Mouse (Mus musculus): ENCODE measurements at regions not wholly inside any gene's neighbourhood (a gene's known extent, or its start where the extent isn't known, plus 50 kb on each side); places are given as distances from the start of the nearest gene placed in this dataset.

- H3K4me1 ChIP-seq (replicated peaks; ENCODE audit: control insufficient read depth, insufficient read depth, low read length), result no peaks in the 10 kb centered on the region
- H3K36me3 ChIP-seq (replicated peaks; ENCODE audit: control insufficient read depth, insufficient read depth), result no peaks in the 10 kb centered on the region
- no peak for ATAC-seq (ENCODE audit: low FRiP score)
- H3K4me2 ChIP-seq (replicated peaks), result no peak overlapping the region
- H3K27ac ChIP-seq, result no peak overlapping the region
- H3K9ac ChIP-seq, result no peak overlapping the region
- no peak for DNase-seq (ENCODE audit: low spot score)
- no peaks in the 10 kb centered on the region for H3K27me3 ChIP-seq (ENCODE audit: control insufficient read depth, insufficient read depth, low read length)
- H3K4me3 ChIP-seq (replicated peaks; ENCODE audit: low read length), result no peak overlapping the region
- 65% methylated on average over 5 of the region's 5 CpGs for WGBS
- no peaks in the 10 kb centered on the region for H3K9me3 ChIP-seq (ENCODE audit: control insufficient read depth, low read length)
Observed at GRCm38 (mm10) chr3:105280971-105281370, 171.2 kb upstream of the Kcnd3 start.

- Histone ChIP-seq H3K4me2 (replicated peaks) (no peak overlapping the region), H3K4me1 (replicated peaks; ENCODE audit: control insufficient read depth, insufficient read depth, low read length) (no peaks in the 10 kb centered on the region), H3K4me3 (replicated peaks; ENCODE audit: low read length) (no peak overlapping the region), H3K36me3 (replicated peaks; ENCODE audit: control insufficient read depth, insufficient read depth) (no peaks in the 10 kb centered on the region), H3K27me3 (ENCODE audit: control insufficient read depth, insufficient read depth, low read length) (no peaks in the 10 kb centered on the region), H3K9ac (no peak overlapping the region), H3K9me3 (ENCODE audit: control insufficient read depth, low read length) (no peaks in the 10 kb centered on the region), H3K27ac (no peak overlapping the region)
- ATAC-seq (ENCODE audit: low FRiP score) (no peak), DNase-seq (ENCODE audit: low spot score) (no peak)
- WGBS, result 88% methylated on average over 3 of the region's 3 CpGs
Observed at GRCm38 (mm10) chr3:105281686-105282085, 170.4 kb upstream of the Kcnd3 start.

- no peak overlapping the region for H3K4me3 ChIP-seq (replicated peaks; ENCODE audit: low read length)
- 81% methylated on average over 3 of the region's 3 CpGs for WGBS
- no peak for DNase-seq (ENCODE audit: low spot score)
Observed at GRCm38 (mm10) chr3:105298273-105298672, 153.9 kb upstream of the Kcnd3 start.

GRCm38 (mm10) chr3:105300693-105301548 lies 151.2 kb upstream of the Kcnd3 start:
- H3K4me2 ChIP-seq (replicated peaks), result no peak overlapping the region
- no peak for DNase-seq (ENCODE audit: low spot score)
- H3K36me3 ChIP-seq (replicated peaks; ENCODE audit: control insufficient read depth, insufficient read depth), result no peaks in the 10 kb centered on the region
- H3K27me3 ChIP-seq (ENCODE audit: control insufficient read depth, insufficient read depth, low read length), result no peaks in the 10 kb centered on the region
- WGBS, result 64% methylated on average over 7 of the region's 7 CpGs
- H3K9ac ChIP-seq, result no peak overlapping the region
- no peak for ATAC-seq (ENCODE audit: low FRiP score)
- no peaks in the 10 kb centered on the region for H3K9me3 ChIP-seq (ENCODE audit: control insufficient read depth, low read length)
- H3K4me1 ChIP-seq (replicated peaks; ENCODE audit: control insufficient read depth, insufficient read depth, low read length), result no peaks in the 10 kb centered on the region
- H3K4me3 ChIP-seq (replicated peaks; ENCODE audit: low read length), result no peak overlapping the region
- H3K27ac ChIP-seq, result no peak overlapping the region

More at GRCm38 (mm10) chr3:105298273-105298672, 153.9 kb upstream of the Kcnd3 start:
- Histone ChIP-seq H3K36me3 (replicated peaks; ENCODE audit: control insufficient read depth, insufficient read depth) (no peaks in the 10 kb centered on the region), H3K9ac (no peak overlapping the region), H3K27me3 (ENCODE audit: control insufficient read depth, insufficient read depth, low read length) (no peaks in the 10 kb centered on the region), H3K9me3 (ENCODE audit: control insufficient read depth, low read length) (no peaks in the 10 kb centered on the region), H3K4me2 (replicated peaks) (no peak overlapping the region), H3K27ac (no peak overlapping the region), H3K4me1 (replicated peaks; ENCODE audit: control insufficient read depth, insufficient read depth, low read length) (no peaks in the 10 kb centered on the region)
- no peak for ATAC-seq (ENCODE audit: low FRiP score)

- ATAC-seq (ENCODE audit: low FRiP score) (no peak), DNase-seq (ENCODE audit: low spot score) (no peak)
- Histone ChIP-seq H3K9ac (no peak overlapping the region), H3K36me3 (replicated peaks; ENCODE audit: control insufficient read depth, insufficient read depth) (no peaks in the 10 kb centered on the region), H3K4me1 (replicated peaks; ENCODE audit: control insufficient read depth, insufficient read depth, low read length) (no peaks in the 10 kb centered on the region), H3K27ac (no peak overlapping the region), H3K9me3 (ENCODE audit: control insufficient read depth, low read length) (no peaks in the 10 kb centered on the region), H3K4me2 (replicated peaks) (no peak overlapping the region), H3K27me3 (ENCODE audit: control insufficient read depth, insufficient read depth, low read length) (no peaks in the 10 kb centered on the region), H3K4me3 (replicated peaks; ENCODE audit: low read length) (no peak overlapping the region)
- 68% methylated on average over 2 of the region's 2 CpGs for WGBS
Observed at GRCm38 (mm10) chr3:105307676-105308075, 144.5 kb upstream of the Kcnd3 start.

GRCm38 (mm10) chr3:105309020-105309419 lies 143.1 kb upstream of the Kcnd3 start:
- DNase-seq (ENCODE audit: low spot score) (no peak), ATAC-seq (ENCODE audit: low FRiP score) (no peak)
- WGBS, result 78% methylated on average over 2 of the region's 2 CpGs
- H3K27ac ChIP-seq, result no peak overlapping the region
- no peak overlapping the region for H3K9ac ChIP-seq
- no peaks in the 10 kb centered on the region for H3K36me3 ChIP-seq (replicated peaks; ENCODE audit: control insufficient read depth, insufficient read depth)
- H3K4me3 ChIP-seq (replicated peaks; ENCODE audit: low read length), result no peak overlapping the region
- H3K27me3 ChIP-seq (ENCODE audit: control insufficient read depth, insufficient read depth, low read length), result no peaks in the 10 kb centered on the region
- H3K4me1 ChIP-seq (replicated peaks; ENCODE audit: control insufficient read depth, insufficient read depth, low read length), result no peaks in the 10 kb centered on the region
- H3K4me2 ChIP-seq (replicated peaks), result no peak overlapping the region
- no peaks in the 10 kb centered on the region for H3K9me3 ChIP-seq (ENCODE audit: control insufficient read depth, low read length)

- no peak overlapping the region for H3K27ac ChIP-seq
- WGBS, result 93% methylated on average over 4 of the region's 4 CpGs
- H3K36me3 ChIP-seq (replicated peaks; ENCODE audit: control insufficient read depth, insufficient read depth), result no peaks in the 10 kb centered on the region
- no peak overlapping the region for H3K4me2 ChIP-seq (replicated peaks)
- H3K4me3 ChIP-seq (replicated peaks; ENCODE audit: low read length), result no peak overlapping the region
- no peaks in the 10 kb centered on the region; the same call in 1 of the 2 replicates for H3K4me1 ChIP-seq (replicated peaks; ENCODE audit: control insufficient read depth, insufficient read depth, low read length)
- no peaks in the 10 kb centered on the region for H3K27me3 ChIP-seq (ENCODE audit: control insufficient read depth, insufficient read depth, low read length)
- DNase-seq (ENCODE audit: low spot score) (no peak), ATAC-seq (ENCODE audit: low FRiP score) (no peak)
- no peak overlapping the region for H3K9ac ChIP-seq
- H3K9me3 ChIP-seq (ENCODE audit: control insufficient read depth, low read length), result no peaks in the 10 kb centered on the region
Observed at GRCm38 (mm10) chr3:105353268-105353667, 98.9 kb upstream of the Kcnd3 start.

GRCm38 (mm10) chr3:105354123-105354931 lies 97.8 kb upstream of the Kcnd3 start:
- Histone ChIP-seq H3K27me3 (ENCODE audit: control insufficient read depth, insufficient read depth, low read length) (no peaks in the 10 kb centered on the region), H3K9ac (no peak overlapping the region), H3K4me2 (replicated peaks) (no peak overlapping the region), H3K4me1 (replicated peaks; ENCODE audit: control insufficient read depth, insufficient read depth, low read length) (peaks cover 3% of the 10 kb centered on the region), H3K9me3 (ENCODE audit: control insufficient read depth, low read length) (no peaks in the 10 kb centered on the region), H3K36me3 (replicated peaks; ENCODE audit: control insufficient read depth, insufficient read depth) (no peaks in the 10 kb centered on the region), H3K4me3 (replicated peaks; ENCODE audit: low read length) (no peak overlapping the region), H3K27ac (peak overlapping the region; percentile 55; the same call in 1 of the 2 replicates)
- WGBS, result 63% methylated on average over 16 of the region's 16 CpGs
- ATAC-seq (ENCODE audit: low FRiP score) (peak; percentile 63), DNase-seq (ENCODE audit: low spot score) (no peak)

GRCm38 (mm10) chr3:105357511-105357910 lies 94.6 kb upstream of the Kcnd3 start:
- Histone ChIP-seq H3K27ac (no peak overlapping the region), H3K4me2 (replicated peaks) (no peak overlapping the region), H3K9me3 (ENCODE audit: control insufficient read depth, low read length) (no peaks in the 10 kb centered on the region), H3K4me1 (replicated peaks; ENCODE audit: control insufficient read depth, insufficient read depth, low read length) (peaks cover 13% of the 10 kb centered on the region), H3K4me3 (replicated peaks; ENCODE audit: low read length) (no peak overlapping the region), H3K9ac (no peak overlapping the region), H3K27me3 (ENCODE audit: control insufficient read depth, insufficient read depth, low read length) (no peaks in the 10 kb centered on the region), H3K36me3 (replicated peaks; ENCODE audit: control insufficient read depth, insufficient read depth) (no peaks in the 10 kb centered on the region)
- no peak for DNase-seq (ENCODE audit: low spot score)
- 59% methylated on average over 2 of the region's 2 CpGs for WGBS
- no peak for ATAC-seq (ENCODE audit: low FRiP score)
